Mouse (Mus musculus): ENCODE data around the gene Kif2c. TPM values are rescaled to one million over a fixed set of nuclear protein-coding genes. Genes with fewer than 3 reads are reported as not detected.

Kif2c gene
- polyA plus RNA-seq, 1 experiment from 2014 or later = 45.5 TPM

DNA sequence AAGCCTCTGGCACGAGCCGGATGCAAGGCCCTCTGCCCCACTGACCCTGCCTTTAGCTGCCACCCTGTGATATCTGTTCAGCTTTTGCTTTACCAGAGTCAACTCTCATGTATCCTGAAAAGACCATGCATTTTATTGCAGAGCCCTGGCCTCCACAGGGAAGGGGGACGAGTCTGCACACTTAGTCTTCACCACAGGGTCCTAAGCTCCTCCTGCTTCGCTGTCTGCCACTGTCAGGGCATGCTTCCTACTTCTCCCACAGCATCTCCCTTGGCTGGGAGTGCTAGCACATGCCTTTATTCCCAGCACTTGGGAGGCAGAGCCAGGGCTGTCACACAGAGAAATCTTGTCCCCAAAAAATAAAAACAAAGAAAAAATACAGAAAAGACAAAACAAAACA is 21.3 kb downstream of the Kif2c start:
- Histone ChIP-seq H3K4me1 (ENCODE audit: control insufficient read depth, insufficient read depth, low read length) (no peaks in the 10 kb centered on the region), H3K27me3 (ENCODE audit: control insufficient read depth, insufficient read depth, low read length) (no peaks in the 10 kb centered on the region), H3K4me2 (no peak overlapping the region), H3K27ac (ENCODE audit: low read depth, low read length) (0 out of 2 replicates have a peak overlapping the region, but pooled peaks have one; percentile 10), H3K9me3 (replicated peaks; ENCODE audit: control insufficient read depth, low read length) (no peaks in the 10 kb centered on the region), H3K9ac (ENCODE audit: low read depth, low read length) (no peak overlapping the region), H3K36me3 (ENCODE audit: control insufficient read depth, insufficient read depth, low read length) (peaks cover 44% of the 10 kb centered on the region), H3K4me3 (ENCODE audit: low read depth, low read length) (no peak overlapping the region)
- WGBS (ENCODE audit: insufficient replicate concordance) = 78% methylated on average over 4 of the region's 4 CpGs
- no peak for ATAC-seq (replicated peaks; ENCODE audit: insufficient number of reproducible peaks, low FRiP score, low TSS enrichment)

DNA sequence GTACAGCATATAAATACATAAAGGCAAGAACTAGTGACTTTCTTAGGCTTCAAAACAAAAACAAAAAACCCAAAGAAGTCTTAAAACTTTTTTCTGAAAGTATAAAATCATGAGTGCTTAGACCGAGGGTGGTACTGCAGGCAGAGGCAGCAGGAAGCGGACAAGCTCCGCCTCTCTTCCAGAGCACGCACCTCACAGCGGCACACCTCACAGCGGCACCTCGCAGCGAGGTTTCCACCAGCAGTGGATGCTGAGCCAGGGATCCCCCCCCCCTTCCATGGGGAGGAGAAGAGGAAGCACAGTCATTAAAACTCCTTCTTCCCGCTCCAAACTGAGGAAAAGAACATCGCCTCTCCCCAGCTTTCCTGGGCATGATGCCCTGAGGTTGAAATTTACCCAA is 22.8 kb downstream of the Kif2c start:
- 0 out of 2 replicates have a peak, but pooled peaks cover under 1% of the 10 kb centered on the region for H3K4me1 ChIP-seq (ENCODE audit: control insufficient read depth, insufficient read depth, low read length)
- WGBS (ENCODE audit: insufficient replicate concordance) = 83% methylated on average over 10 of the region's 10 CpGs
- H3K9me3 ChIP-seq (replicated peaks; ENCODE audit: control insufficient read depth, low read length) = no peaks in the 10 kb centered on the region
- no peaks in the 10 kb centered on the region for H3K27me3 ChIP-seq (ENCODE audit: control insufficient read depth, insufficient read depth, low read length)
- no peak overlapping the region for H3K4me2 ChIP-seq
- no peak for ATAC-seq (replicated peaks; ENCODE audit: insufficient number of reproducible peaks, low FRiP score, low TSS enrichment)
- no peak overlapping the region for H3K27ac ChIP-seq (ENCODE audit: low read depth, low read length)
- no peak overlapping the region for H3K9ac ChIP-seq (ENCODE audit: low read depth, low read length)
- no peak overlapping the region for H3K4me3 ChIP-seq (ENCODE audit: low read depth, low read length)
- H3K36me3 ChIP-seq (ENCODE audit: control insufficient read depth, insufficient read depth, low read length) = peaks cover 29% of the 10 kb centered on the region

DNA sequence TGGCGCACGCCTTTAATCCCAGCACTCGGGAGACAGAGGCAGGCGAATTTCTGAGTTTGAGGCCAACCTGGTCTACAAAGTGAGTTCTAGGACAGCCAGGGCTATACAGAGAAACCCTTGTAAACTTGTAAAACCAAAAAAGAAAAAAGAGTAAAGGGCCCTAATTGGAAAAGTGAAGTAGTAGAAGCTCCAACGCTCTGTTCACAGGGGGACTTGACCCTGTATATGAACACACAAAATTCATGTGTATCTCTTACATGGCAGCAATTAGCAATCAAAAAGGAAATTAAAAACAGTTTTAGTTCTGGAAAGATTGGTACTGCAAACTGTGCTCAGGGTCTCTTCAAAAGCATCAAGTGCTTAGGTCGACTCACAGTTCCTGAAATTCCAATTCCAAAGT is 26.1 kb downstream of the Kif2c start:
- no peak for ATAC-seq (replicated peaks; ENCODE audit: insufficient number of reproducible peaks, low FRiP score, low TSS enrichment)
- Histone ChIP-seq H3K4me2 (peak overlapping the region; percentile 75), H3K36me3 (ENCODE audit: control insufficient read depth, insufficient read depth, low read length) (peaks cover 28% of the 10 kb centered on the region), H3K27ac (ENCODE audit: low read depth, low read length) (peak overlapping the region; percentile 91; the same call in 1 of the 2 replicates), H3K4me1 (ENCODE audit: control insufficient read depth, insufficient read depth, low read length) (peaks cover 15% of the 10 kb centered on the region; the same call in 1 of the 2 replicates), H3K9ac (ENCODE audit: low read depth, low read length) (peak overlapping the region; percentile 90; the same call in 1 of the 2 replicates), H3K4me3 (ENCODE audit: low read depth, low read length) (peak overlapping the region; percentile 78), H3K9me3 (replicated peaks; ENCODE audit: control insufficient read depth, low read length) (no peaks in the 10 kb centered on the region), H3K27me3 (ENCODE audit: control insufficient read depth, insufficient read depth, low read length) (no peaks in the 10 kb centered on the region)
- 25% methylated on average over 6 of the region's 6 CpGs for WGBS (ENCODE audit: insufficient replicate concordance)

DNA sequence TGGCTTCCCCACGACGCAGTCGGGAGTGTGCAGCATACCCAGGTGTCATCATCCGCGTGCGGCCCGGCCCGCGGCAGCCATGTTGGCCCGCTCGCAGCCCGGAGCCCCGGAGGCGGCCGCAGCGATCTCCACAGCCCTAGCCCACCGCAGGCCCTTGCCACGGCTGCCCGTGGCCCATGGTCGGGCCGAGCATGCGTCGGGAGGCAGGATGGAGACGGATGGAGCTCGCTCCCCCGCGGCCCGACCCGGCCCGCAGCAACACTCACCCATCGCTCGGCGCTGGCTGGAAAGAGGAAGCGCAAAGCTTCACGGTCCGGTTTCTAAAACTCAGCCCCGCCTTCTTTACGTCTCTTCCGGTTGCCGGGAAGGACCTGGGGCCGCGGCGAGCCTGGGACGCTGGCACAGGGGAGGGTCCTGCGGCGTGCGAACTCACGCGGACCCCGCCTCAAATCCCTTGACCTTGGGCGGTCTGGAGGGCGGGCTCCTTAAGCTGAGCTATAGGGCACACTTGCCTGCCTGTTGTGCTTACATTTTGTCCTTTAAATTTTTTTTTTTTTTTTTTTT is 26.6 kb downstream of the Kif2c start, which contains the start of gene Rps8:
Gene Rps8 (minus strand): TSS at position 452 of the 564 bp plus-strand sequence.
- WGBS (ENCODE audit: insufficient replicate concordance) = 0% methylated on average over 52 of the region's 52 CpGs
- H3K36me3 ChIP-seq (ENCODE audit: control insufficient read depth, insufficient read depth, low read length) = peaks cover 28% of the 10 kb centered on the region
- no peaks in the 10 kb centered on the region for H3K27me3 ChIP-seq (ENCODE audit: control insufficient read depth, insufficient read depth, low read length)
- H3K4me3 ChIP-seq (ENCODE audit: low read depth, low read length) = peak within 1 kb of the TSS; percentile 78
- peak within 1 kb of the TSS; percentile 90 for H3K9ac ChIP-seq (ENCODE audit: low read depth, low read length)
- peaks cover 15% of the 10 kb centered on the region; the same call in 1 of the 2 replicates for H3K4me1 ChIP-seq (ENCODE audit: control insufficient read depth, insufficient read depth, low read length)
- no peaks in the 10 kb centered on the region for H3K9me3 ChIP-seq (replicated peaks; ENCODE audit: control insufficient read depth, low read length)
- peak; percentile 85 for ATAC-seq (replicated peaks; ENCODE audit: insufficient number of reproducible peaks, low FRiP score, low TSS enrichment)
- H3K27ac ChIP-seq (ENCODE audit: low read depth, low read length) = peak within 1 kb of the TSS; percentile 91
- H3K4me2 ChIP-seq = peak within 1 kb of the TSS; percentile 75

DNA sequence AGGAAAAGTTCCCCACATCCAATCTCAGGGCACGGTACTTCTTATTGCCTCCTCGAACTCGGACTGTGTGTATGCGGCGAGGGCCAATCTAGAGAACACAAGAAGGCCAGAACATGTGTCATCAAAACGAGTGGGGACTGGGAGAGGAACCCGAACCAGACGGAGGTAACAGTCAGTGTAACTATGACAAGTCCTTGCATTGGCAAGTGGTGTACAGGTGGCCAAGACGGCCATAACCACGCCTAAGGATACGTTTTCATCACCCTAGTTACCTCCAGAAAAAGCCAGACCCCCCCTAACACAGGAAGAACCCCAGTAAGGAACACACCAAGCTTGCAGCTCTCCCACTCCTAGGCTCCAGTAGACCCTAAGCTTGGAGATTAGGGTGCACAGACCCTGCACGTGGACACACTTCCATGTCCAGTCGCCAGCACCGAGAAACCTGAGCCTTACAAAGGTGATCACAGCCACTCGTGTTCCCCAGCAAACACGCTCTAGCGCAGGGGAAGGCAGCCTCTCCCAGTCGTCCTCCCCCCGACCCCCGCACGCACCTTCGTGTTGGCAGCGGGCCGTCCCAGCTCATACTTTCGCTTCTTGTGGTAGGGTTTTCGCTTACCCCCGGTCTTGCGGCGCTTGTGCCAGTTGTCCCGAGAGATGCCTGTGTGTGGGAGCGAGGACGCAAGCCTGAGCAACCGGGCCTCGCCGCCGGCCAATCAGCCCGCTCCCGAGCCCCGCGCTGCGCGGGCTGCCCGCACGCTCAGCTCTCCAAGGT is 27.2 kb downstream of the Kif2c start:
- no peaks in the 10 kb centered on the region for H3K27me3 ChIP-seq (ENCODE audit: control insufficient read depth, insufficient read depth, low read length)
- ATAC-seq (replicated peaks; ENCODE audit: insufficient number of reproducible peaks, low FRiP score, low TSS enrichment) = peak; percentile 9; the same call in 1 of the 2 replicates
- WGBS (ENCODE audit: insufficient replicate concordance) = 1% methylated on average over 44 of the region's 44 CpGs

DNA sequence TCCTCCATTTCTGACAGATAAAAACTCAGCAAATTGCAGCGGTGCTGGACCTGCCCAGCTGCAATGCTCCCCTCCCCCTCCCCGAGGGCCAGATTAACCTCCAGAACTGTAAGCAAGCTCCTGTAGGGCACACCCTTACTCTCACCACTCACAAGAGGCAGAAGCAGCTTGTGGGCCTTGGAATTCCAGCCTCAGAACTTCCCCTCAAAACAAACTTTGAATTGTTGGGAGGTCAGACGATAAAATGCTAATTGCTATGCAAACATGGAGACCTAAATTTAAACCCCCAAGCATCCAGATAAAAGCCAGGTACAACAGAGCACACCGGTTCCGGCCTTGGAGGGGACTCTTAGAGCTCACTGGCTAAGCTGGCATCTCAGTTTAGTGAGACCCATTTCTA is 29.7 kb downstream of the Kif2c start:
- Histone ChIP-seq H3K4me2 (no peak overlapping the region), H3K27ac (ENCODE audit: low read depth, low read length) (no peak overlapping the region), H3K9ac (ENCODE audit: low read depth, low read length) (no peak overlapping the region), H3K4me1 (ENCODE audit: control insufficient read depth, insufficient read depth, low read length) (peaks cover 15% of the 10 kb centered on the region; the same call in 1 of the 2 replicates), H3K27me3 (ENCODE audit: control insufficient read depth, insufficient read depth, low read length) (no peaks in the 10 kb centered on the region), H3K4me3 (ENCODE audit: low read depth, low read length) (no peak overlapping the region), H3K36me3 (ENCODE audit: control insufficient read depth, insufficient read depth, low read length) (peaks cover 34% of the 10 kb centered on the region), H3K9me3 (replicated peaks; ENCODE audit: control insufficient read depth, low read length) (no peaks in the 10 kb centered on the region)
- ATAC-seq (replicated peaks; ENCODE audit: insufficient number of reproducible peaks, low FRiP score, low TSS enrichment) = no peak
- 75% methylated on average over 5 of the region's 5 CpGs for WGBS (ENCODE audit: insufficient replicate concordance)

More for the DNA sequence above, 27.2 kb downstream of the Kif2c start:
- Histone ChIP-seq H3K9me3 (replicated peaks; ENCODE audit: control insufficient read depth, low read length) (no peaks in the 10 kb centered on the region), H3K36me3 (ENCODE audit: control insufficient read depth, insufficient read depth, low read length) (peaks cover 32% of the 10 kb centered on the region), H3K4me3 (ENCODE audit: low read depth, low read length) (peak overlapping the region; percentile 78), H3K4me2 (peak overlapping the region; percentile 75), H3K27ac (ENCODE audit: low read depth, low read length) (peak overlapping the region; percentile 91), H3K4me1 (ENCODE audit: control insufficient read depth, insufficient read depth, low read length) (peaks cover 15% of the 10 kb centered on the region; the same call in 1 of the 2 replicates), H3K9ac (ENCODE audit: low read depth, low read length) (peak overlapping the region; percentile 90)

DNA sequence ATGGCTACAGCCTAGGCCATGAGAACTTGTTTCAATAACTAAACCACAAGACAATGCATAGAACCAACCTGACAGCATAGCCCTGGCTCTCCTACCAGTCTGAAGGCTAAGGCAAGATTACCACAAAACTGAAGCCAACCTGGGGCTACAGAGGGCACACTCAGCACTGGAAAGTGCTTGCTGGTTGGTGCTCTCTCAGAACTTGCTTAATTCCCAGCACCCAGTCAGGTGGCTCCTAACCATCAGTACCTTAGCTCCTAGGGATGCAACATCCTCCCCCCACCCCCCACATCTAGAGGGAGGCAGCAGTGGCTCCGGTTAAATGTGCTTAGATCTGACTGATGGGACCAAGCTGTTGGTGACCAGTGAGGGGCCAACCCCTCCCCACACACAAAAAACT is 31.0 kb downstream of the Kif2c start:
- Histone ChIP-seq H3K27ac (ENCODE audit: low read depth, low read length) (no peak overlapping the region), H3K4me3 (ENCODE audit: low read depth, low read length) (no peak overlapping the region), H3K27me3 (ENCODE audit: control insufficient read depth, insufficient read depth, low read length) (no peaks in the 10 kb centered on the region), H3K4me2 (no peak overlapping the region), H3K9ac (ENCODE audit: low read depth, low read length) (peak overlapping the region; percentile 34; the same call in 1 of the 2 replicates), H3K4me1 (ENCODE audit: control insufficient read depth, insufficient read depth, low read length) (peaks cover 15% of the 10 kb centered on the region; the same call in 1 of the 2 replicates), H3K9me3 (replicated peaks; ENCODE audit: control insufficient read depth, low read length) (no peaks in the 10 kb centered on the region), H3K36me3 (ENCODE audit: control insufficient read depth, insufficient read depth, low read length) (peaks cover 34% of the 10 kb centered on the region)
- WGBS (ENCODE audit: insufficient replicate concordance) = 61% methylated on average over 1 of the region's 1 CpGs
- ATAC-seq (replicated peaks; ENCODE audit: insufficient number of reproducible peaks, low FRiP score, low TSS enrichment) = no peak

DNA sequence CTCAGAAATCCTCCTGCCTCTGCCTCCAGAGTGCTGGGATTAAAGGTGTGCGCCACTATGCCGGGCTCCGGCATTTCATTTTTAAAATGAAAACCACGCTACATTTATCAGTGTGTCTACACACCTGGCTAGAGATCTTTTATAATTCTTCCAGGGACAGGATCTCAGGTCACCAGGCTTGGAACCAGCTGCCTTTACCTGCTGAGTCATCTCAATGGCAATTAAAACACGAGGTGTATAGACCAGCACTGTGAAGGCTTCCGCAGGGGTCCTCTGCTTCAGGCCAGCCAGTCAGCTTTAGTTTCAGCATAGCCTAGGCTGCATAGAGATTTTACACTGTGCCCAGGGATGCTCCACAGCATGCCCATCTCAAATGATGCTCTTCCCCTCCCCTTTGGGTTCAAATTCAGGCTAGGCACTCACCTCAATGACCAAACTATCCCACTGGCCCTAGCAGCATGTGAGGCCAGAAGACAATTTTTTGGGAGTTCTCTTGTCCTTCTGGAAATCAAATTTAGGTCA is 32.2 kb downstream of the Kif2c start:
- Histone ChIP-seq H3K4me2 (no peak overlapping the region), H3K36me3 (ENCODE audit: control insufficient read depth, insufficient read depth, low read length) (peaks cover 34% of the 10 kb centered on the region)

More for the DNA sequence above, 32.2 kb downstream of the Kif2c start:
- no peak overlapping the region for H3K4me3 ChIP-seq (ENCODE audit: low read depth, low read length)
- no peak overlapping the region for H3K27ac ChIP-seq (ENCODE audit: low read depth, low read length)
- ATAC-seq (replicated peaks; ENCODE audit: insufficient number of reproducible peaks, low FRiP score, low TSS enrichment) = no peak
- 86% methylated on average over 6 of the region's 6 CpGs for WGBS (ENCODE audit: insufficient replicate concordance)
- no peaks in the 10 kb centered on the region for H3K27me3 ChIP-seq (ENCODE audit: control insufficient read depth, insufficient read depth, low read length)
- H3K9ac ChIP-seq (ENCODE audit: low read depth, low read length) = no peak overlapping the region
- H3K4me1 ChIP-seq (ENCODE audit: control insufficient read depth, insufficient read depth, low read length) = peaks cover 15% of the 10 kb centered on the region; the same call in 1 of the 2 replicates
- H3K9me3 ChIP-seq (replicated peaks; ENCODE audit: control insufficient read depth, low read length) = no peaks in the 10 kb centered on the region
